Mouse (Mus musculus) liver, adult 2 months (tissue): Measurements from ENCODE around the gene Dph6.

Experiments used
- CTCF ChIP-seq: fragments of 200-500 bp; IDR thresholded peaks from 2 replicates; pipeline ENCODE4 v1.5.1; 2011; ENCODE audit warnings: low read depth, low read length, control low read depth
- POLR2A ChIP-seq: fragments of 200-500 bp; IDR thresholded peaks from 2 replicates; pipeline ENCODE4 v1.6.1; 2011; ENCODE audit warnings: low read length, control low read depth; ENCODE audit not compliant: insufficient read depth; ENCODE audit errors: extremely low read depth

DNA sequence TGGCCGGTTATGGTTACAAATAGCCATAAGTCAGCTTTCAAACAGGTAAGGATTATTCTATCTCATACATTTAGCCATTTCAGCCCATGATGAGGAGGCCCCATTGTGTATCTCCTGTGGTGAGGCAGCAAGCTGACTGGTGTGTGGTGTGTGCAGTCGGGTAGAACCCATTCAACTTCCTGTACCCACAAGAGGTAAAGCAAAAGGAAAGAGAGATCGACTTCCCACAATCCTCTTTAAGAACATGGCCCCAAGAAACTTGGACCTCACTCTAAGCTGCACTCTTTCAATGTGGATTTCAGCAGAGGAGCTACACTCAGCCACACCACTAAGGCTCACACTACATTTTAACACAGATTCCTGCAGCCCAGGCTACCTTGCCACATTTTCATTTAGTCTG is 53.6 kb downstream of the Dph6 start:
- TF ChIP-seq CTCF (no peak), POLR2A (no peak)
